Mouse (Mus musculus): ENCODE measurements at regions not wholly inside any gene's neighbourhood (a gene's known extent, or its start where the extent isn't known, plus 50 kb on each side); places are given as distances from the start of the nearest gene placed in this dataset.

DNA sequence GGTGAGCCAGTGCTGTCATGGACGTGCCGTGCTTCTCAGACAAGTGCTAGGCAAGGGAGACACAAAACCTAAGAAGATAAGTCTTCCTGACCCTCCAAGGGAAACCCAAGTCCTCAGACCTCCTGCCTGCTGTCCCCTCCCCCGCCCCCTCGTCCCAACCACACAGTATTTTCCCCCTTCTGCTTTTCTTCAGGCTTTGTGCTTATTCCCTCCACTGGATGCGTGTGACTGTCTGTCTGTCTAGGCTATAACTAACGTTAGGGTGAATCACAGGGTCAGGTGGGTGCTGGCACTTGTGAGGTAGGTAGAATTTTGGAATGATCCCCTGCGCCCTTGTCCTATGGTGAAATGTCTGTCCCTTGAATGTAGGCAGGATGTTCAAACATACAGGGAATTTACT, 322.9 kb downstream of the Zfp706 start:
- TF ChIP-seq HCFC1 (IDR thresholded peaks at IDR 0.05; ENCODE audit: borderline replicate concordance, insufficient read depth, low read length) (no peak), ZNF384 (IDR thresholded peaks at IDR 0.05; ENCODE audit: low read depth, low read length) (no peak), ZC3H11A (IDR thresholded peaks at IDR 0.05; ENCODE audit: borderline replicate concordance, low read depth, low read length) (no peak), CHD2 (IDR thresholded peaks at IDR 0.05; ENCODE audit: low read depth, low read length) (no peak)

Measured in ES-E14 (cell line).